Mouse (Mus musculus) brown adipose tissue, adult 24 weeks (tissue): ENCODE results near the gene Pik3cd. TPM values are rescaled to one million over a fixed set of nuclear protein-coding genes. Genes with fewer than 3 reads are reported as not detected.
"Not testable (repeated sequence)": the region's sequence is repeated elsewhere in the genome, so short reads cannot be mapped to it uniquely, and the experiment has no call there.

Experiments used
- H3K27ac ChIP-seq: fragments of 200-500 bp; replicated peaks from 2 replicates; pipeline ENCODE4 v1.5.1; 2012; ENCODE audit warnings: low read depth, mild to moderate bottlenecking, low read length
- H3K4me1 ChIP-seq: fragments of 200-500 bp; 2 replicates; pipeline ENCODE4 v1.6.1; 2012; ENCODE audit warnings: low read length, mixed read lengths; ENCODE audit not compliant: control insufficient read depth, insufficient read depth, insufficient read length
- H3K4me3 ChIP-seq: fragments of 200-500 bp; 2 replicates; pipeline ENCODE4 v1.5.1; 2012; ENCODE audit warnings: low read depth, mild to moderate bottlenecking, low read length, moderate library complexity; ENCODE audit not compliant: insufficient read depth
- polyA plus RNA-seq: library from polyadenylated mRNA; stranded (reverse); fragments of >200 nt; gene quantifications from 2 replicates; pipeline ENCODE4 v1.2.4, GENCODE M21; 2012; ENCODE audit not compliant: missing spikeins, insufficient read depth, insufficient read length

Gene Pik3cd
- 0.96 and 1.6 TPM in 2 replicates for polyA plus RNA-seq

- Histone ChIP-seq H3K27ac (peak within 1 kb of the TSS; percentile 75), H3K4me3 (peak within 1 kb of the TSS; percentile 21), H3K4me1 (no peaks in the 10 kb centered on the region)
These were observed at the start of gene Pik3cd for GRCm38 (mm10) chr4:149702210-149702979. TSS of gene Pik3cd (minus strand) at chr4:149702571.

- Histone ChIP-seq H3K4me3 (no peak overlapping the region), H3K27ac (no peak overlapping the region), H3K4me1 (no peaks in the 10 kb centered on the region)
These were observed 48.3 kb upstream of the Pik3cd start for GRCm38 (mm10) chr4:149750671-149751070.

GRCm38 (mm10) chr4:149749663-149750015 lies 47.3 kb upstream of the Pik3cd start:
- H3K27ac ChIP-seq, H3K4me3 ChIP-seq: not testable (repeated sequence)

GRCm38 (mm10) chr4:149749003-149749662 lies 46.8 kb upstream of the Pik3cd start:
- Histone ChIP-seq H3K27ac (no peak overlapping the region), H3K4me1 (no peaks in the 10 kb centered on the region), H3K4me3 (no peak overlapping the region)

More at GRCm38 (mm10) chr4:149749663-149750015, 47.3 kb upstream of the Pik3cd start:
- H3K4me1 ChIP-seq, result not testable (repeated sequence)

GRCm38 (mm10) chr4:149744119-149744518 lies 41.7 kb upstream of the Pik3cd start:
- Histone ChIP-seq H3K4me1 (no peaks in the 10 kb centered on the region), H3K4me3 (no peak overlapping the region), H3K27ac (no peak overlapping the region)

- H3K4me3 ChIP-seq, result no peak overlapping the region
- H3K4me1 ChIP-seq, result peaks cover 1% of the 10 kb centered on the region
- H3K27ac ChIP-seq, result no peak overlapping the region
These were observed 39.7 kb upstream of the Pik3cd start for GRCm38 (mm10) chr4:149742011-149742530.

- H3K4me3 ChIP-seq, result no peak overlapping the region
- H3K4me1 ChIP-seq, result peaks cover 6% of the 10 kb centered on the region
- H3K27ac ChIP-seq, result no peak overlapping the region
These were observed 37.9 kb upstream of the Pik3cd start for GRCm38 (mm10) chr4:149740301-149740700.

- H3K27ac ChIP-seq, result no peak overlapping the region
- no peak overlapping the region for H3K4me3 ChIP-seq
- H3K4me1 ChIP-seq, result peaks cover 15% of the 10 kb centered on the region
These were observed 37.1 kb upstream of the Pik3cd start for GRCm38 (mm10) chr4:149739478-149739877.

- Histone ChIP-seq H3K4me3 (peak within 1 kb of the TSS; percentile 72), H3K4me1 (peaks cover 32% of the 10 kb centered on the region), H3K27ac (no peak within 1 kb of the TSS)
These were observed 35.3 kb upstream of the Pik3cd start, which contains the start of gene Tmem201 for GRCm38 (mm10) chr4:149737383-149738324. TSS of gene Tmem201 (minus strand) at chr4:149738044.

GRCm38 (mm10) chr4:149736581-149736980 lies 34.2 kb upstream of the Pik3cd start:
- Histone ChIP-seq H3K4me3 (peak overlapping the region; percentile 72), H3K4me1 (peaks cover 38% of the 10 kb centered on the region)

GRCm38 (mm10) chr4:149735624-149736250 lies 33.4 kb upstream of the Pik3cd start:
- Histone ChIP-seq H3K4me1 (peaks cover 44% of the 10 kb centered on the region), H3K4me3 (no peak overlapping the region), H3K27ac (no peak overlapping the region)

More at GRCm38 (mm10) chr4:149736581-149736980, 34.2 kb upstream of the Pik3cd start:
- no peak overlapping the region for H3K27ac ChIP-seq

- no peak overlapping the region for H3K4me3 ChIP-seq
- H3K4me1 ChIP-seq, result peaks cover 45% of the 10 kb centered on the region
- peak overlapping the region; percentile 10; the same call in 1 of the 2 replicates for H3K27ac ChIP-seq
These were observed 32.5 kb upstream of the Pik3cd start for GRCm38 (mm10) chr4:149734730-149735475.

- Histone ChIP-seq H3K4me1 (peaks cover 46% of the 10 kb centered on the region), H3K27ac (peak overlapping the region; percentile 10), H3K4me3 (no peak overlapping the region)
These were observed 31.9 kb upstream of the Pik3cd start for GRCm38 (mm10) chr4:149734246-149734645.

- Histone ChIP-seq H3K4me3 (no peak overlapping the region), H3K27ac (peak overlapping the region; percentile 10; the same call in 1 of the 2 replicates), H3K4me1 (peaks cover 48% of the 10 kb centered on the region)
These were observed 31.4 kb upstream of the Pik3cd start for GRCm38 (mm10) chr4:149733748-149734147.
